Mouse (Mus musculus): ENCODE measurements around the gene Mettl14.

The Mettl14 gene

DNA sequence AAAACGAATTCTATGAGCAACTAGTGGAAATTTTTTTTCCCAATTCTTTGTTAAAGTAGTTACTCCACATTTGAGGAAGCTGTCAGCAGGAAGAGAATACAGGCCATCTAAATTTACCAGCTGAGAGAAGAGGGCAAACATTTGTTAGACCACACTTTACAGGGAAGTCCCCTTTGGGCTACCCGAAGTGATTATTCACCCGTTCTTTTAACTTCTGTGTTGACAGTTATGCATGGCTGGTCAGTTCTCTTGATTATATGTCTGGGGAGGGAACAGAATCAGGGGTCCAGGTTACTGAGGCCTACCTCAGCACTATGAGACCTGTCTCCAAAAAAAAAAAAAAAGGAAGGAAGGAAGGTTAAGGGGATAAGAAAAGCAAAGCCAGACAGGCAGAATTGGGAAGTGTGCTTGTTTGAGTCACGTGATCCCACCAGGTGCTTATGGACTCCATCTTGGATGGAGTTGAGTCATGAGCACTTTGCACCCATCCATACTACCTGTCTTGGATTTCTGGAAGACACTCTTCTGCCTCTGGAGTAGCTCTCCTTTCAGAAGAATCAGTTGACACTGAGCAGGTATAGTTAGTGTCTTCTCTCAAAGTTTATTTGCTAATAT is 29.4 kb downstream of the Mettl14 start:
- no peak for DNase-seq

DNA sequence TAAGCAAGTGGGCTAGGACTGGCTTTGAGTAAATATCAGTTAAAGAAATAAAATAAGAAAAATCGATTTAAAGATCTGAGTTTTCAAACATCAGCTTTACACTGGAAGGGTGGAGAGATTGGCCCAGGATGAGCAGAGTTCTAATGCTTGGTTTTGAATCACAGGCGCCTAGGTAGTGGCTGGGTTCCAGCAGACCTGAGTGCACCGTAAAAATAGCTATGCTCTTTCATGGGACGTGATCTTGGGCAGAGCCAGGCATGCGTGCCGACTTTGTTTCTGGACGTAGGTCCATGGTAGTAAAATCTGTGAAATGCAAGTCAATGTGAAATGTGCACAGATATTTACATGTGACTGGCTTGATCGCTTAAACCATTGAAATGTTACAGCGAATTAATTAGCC is 31.5 kb downstream of the Mettl14 start:
- no peak for DNase-seq

DNA sequence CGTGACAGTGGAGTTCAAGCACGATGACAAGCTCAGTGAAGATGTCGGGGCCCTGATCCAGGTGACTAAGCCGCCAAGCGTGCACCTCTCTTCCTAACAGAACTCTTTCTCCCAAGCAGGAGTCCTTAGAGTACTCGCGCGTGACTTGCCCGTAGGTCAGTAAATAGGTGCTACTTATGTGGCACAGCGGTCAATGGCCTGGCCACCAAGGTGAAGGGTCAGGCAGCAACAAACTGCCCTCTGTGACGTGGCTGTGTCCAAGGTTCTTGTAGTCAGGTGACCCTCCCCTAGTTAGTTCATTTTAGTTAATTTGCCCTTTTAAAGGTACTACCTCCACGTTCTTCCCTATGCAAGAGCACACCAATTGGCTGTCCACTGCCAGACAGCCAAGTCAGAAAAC is 32.2 kb downstream of the Mettl14 start:
- DNase-seq: no peak

DNA sequence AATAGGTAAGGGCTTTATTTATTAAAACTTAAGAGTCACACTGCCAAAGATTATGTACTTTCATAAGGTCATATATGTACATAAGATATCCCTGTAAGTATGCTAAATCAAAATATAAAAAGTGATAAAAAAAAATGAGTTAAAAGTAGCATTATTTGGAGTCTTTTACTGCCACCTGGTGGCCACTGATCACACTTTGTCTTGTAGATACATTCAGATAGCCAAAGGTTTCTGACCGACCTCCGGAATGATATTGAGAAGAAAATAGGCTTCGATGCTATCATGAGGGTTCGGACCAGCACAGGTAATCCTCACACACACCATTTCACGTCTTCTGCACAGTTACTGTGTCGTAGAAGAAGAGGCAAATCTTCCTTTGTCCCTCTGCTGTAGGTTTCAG is 32.7 kb downstream of the Mettl14 start:
- DNase-seq: peak; percentile 38

DNA sequence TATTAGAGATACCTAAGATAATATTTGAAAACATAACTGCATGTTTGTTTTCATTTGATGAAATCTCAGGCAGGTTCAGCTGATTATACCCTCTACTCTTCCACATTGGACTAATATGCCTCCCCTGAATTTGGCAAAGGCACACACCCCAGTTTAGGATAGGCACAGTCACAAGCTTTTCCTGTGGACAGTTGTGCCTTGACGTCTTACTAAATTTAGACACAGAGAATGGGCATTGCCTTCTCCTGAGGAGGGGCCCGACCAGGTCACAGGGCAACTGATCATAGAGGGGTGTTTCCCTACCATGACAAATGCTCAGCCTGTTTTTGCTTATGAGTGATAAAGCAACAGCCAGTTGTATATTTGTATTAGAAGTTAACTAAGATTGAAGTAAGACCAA is 34.4 kb downstream of the Mettl14 start:
- no peak for DNase-seq

DNA sequence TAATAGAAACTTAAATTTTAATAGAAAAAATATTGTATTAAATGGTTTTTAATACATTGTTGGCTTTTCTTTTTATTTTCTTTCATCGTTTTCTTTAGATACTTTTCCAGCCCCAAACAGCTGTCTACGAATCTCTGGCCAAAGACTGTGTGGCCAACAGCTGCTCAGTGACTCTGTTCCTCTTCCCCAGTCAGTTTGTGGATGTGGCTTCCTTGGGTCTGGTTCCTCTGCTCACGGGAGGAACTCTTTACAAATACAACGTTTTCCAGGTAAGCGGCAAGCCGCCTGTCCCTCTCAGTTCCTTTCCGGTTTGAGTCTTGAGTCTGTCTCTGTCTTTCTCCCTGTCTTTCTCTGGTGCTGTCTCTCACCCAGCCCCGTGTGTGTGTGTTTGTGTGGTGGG is 35.3 kb downstream of the Mettl14 start:
- DNase-seq: no peak

DNA sequence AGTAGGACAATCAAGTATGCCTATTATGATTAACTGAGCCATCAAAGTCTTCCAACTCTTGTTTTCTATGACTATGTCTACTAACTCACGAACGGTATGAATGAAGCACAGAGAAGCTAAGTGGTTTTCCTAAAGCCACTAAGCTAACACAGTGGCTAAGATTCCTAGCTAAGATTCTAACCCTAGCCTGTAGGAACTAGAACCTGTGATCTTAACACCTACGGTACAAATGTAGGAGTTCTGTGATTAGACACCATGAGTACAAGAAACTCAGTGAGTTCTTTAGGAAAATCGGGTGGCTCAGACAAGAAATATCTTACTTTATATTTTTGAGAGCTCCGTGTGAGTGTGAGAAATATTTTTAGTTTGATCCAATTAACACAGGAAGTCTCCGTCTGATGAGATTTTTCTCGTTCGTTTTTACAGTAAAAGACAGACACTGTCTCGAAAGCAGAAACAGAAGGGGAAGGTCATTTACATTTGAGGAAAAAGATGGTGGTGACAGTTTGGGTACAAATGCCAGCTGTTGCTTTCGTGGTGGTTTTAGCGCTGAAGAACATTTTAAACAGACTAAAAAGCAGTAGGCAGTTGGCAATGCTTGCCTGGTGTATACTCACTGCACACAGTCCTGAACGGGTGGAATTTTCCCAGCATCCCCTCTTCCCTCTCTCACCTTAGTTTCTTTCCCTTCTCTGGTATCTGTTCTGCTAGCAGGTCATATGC is 37.7 kb downstream of the Mettl14 start:
- peak; percentile 49 for DNase-seq

DNA sequence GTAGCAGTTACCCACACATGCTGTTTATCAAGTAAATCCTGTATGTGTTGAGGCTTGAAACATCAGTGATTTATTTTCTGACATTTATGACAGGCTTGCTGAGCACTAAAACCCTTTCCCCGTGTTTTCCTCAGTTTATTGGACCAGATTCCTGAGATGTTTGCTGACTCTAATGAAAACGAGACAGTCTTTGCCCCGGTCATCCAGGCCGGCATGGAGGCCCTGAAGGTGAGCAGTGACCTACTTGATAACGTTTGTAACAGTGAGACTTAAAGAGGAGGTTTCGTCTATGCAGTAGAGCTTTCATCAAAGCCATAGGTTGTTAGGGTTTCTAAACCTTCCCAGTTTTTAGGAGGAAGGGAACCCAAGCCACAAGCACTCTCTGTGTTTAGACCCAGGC is 42.2 kb downstream of the Mettl14 start:
- no peak for DNase-seq

DNA sequence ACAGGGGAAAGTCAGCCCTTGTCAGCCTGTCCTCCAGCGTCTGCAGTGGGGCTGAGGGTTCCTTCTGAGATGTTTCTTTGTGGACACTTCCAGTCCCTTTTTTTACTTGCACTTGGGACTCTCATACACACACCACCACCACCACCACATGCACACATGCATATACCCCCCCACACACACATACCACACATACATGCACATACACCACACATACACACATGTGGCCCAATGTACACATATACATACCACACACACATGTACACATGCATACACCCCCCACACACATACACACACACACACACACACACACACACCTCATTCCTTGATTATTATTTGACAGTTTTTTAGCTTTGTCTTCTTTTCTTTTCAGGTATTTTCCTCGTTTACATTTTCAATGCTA is 44.9 kb downstream of the Mettl14 start:
- no peak for DNase-seq

DNA sequence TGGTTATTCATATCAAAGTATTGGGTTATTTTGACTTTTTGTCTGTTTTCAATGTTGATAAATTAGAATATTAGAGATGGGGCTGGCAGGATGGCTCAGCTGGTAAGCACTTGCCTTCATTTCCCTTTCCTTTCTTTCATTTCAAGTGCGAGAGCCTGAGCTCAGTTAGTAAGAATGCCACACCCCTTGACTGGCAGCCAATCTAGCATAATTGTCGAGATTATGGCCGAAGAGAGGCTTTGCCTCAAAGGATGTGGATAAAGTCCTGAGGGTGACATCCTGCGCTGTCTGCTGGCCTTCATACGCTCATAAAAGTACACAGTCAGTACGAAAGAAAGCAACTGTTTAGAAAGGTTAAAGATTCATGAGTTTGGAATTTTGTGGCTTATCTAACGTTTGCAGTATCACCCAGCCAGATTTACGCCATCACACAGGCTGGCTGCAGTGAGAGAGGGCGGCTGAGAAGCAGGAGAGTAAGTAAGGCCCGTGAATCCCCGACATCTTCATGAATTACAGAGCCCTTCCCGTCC is 47.2 kb downstream of the Mettl14 start:
- no peak for DNase-seq

DNA sequence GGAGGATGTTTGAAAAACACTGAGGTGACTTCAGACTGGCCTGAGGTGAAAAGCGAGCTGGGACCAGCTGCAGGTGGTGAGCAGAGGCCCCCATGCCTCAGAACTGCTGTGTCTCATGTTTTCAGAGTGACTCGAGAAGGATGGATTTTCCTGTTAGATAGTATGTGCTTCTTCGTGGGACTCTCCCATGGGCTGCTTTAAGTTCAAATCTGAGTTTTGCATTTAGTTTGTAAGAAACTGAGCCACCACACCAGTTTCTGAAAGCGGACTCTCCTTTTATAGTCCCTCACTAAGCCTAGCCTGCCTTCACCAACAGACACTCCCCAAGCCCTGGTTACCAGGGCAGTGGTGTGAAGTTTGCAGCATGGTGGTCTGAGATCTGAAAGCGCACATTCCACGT is 48.1 kb downstream of the Mettl14 start:
- no peak for DNase-seq

DNA sequence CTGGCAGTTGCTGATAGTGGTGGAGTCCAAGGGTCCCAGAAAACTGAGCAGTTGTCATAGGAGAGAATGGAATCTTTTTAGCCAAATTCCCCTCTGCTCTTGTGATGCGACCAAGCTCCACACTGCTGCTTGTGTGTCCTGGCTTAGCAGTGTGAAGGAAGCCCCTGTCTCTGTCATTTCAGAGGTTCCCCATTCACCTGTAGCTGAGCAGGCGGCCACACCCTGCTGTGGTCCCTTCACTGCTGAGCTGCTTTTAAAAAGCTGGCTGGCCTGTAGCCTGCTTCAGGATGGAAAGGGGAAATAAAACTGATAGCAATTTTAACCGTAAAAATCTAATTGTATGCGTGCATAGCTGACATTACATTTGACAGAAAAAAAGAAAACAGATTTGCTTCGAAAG is 49.0 kb downstream of the Mettl14 start:
- no peak for DNase-seq

DNA sequence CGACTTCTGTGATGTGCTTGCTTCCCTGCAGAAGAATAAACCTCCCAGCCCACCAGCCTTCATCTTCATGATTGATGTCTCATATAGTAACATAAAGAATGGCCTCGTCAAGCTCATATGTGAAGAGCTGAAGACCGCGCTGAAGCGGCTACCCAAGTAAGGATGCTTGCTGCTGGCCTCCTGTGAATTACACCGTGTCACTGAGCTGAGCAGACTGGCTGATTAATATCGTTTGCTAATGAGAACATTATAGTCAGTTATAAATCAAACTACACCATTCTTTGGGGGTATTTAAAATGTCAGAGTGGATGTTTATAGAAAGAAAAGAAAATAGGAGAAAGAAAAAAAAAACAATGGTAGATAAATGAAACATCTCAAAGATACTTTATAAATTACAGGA is 49.5 kb downstream of the Mettl14 start:
- DNase-seq: no peak

DNA sequence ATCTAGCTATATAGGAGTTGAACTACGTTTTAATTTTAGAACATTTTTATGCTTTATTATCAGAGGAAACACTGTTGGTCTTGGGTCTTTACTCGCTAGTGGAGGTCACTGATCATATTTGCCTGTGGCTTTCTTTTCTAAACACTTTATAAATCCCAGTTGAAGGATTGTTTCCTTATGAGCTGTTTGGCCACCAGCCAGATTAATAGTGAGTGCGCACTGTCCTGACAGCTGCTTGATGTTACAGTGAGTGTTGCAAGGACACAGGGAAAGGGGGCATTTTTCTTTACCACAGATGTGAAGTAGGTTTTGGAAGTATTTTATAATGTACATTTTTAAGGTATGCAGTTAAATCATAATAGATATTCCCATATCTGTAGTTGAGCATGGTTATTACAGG is 50.4 kb downstream of the Mettl14 start:
- no peak for DNase-seq

DNA sequence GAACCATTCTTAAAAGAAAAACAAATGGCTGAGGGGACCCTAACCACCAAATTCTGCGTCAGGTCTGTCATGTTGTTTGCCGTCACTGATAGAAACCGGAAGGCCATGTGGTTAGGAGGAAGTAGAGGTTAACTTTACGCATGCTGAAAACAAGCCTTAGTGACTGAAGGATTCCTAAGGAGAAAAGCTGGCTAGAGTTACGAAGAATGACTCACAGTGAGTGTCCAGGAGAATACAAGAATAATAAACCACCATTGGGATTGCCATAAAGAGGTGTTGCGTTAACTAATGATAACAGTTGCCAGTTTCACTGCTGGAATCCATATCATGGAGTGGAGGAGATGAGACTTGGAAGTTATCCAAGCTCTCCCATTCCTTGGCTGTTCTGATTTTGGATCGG is 51.0 kb downstream of the Mettl14 start:
- no peak for DNase-seq

DNA sequence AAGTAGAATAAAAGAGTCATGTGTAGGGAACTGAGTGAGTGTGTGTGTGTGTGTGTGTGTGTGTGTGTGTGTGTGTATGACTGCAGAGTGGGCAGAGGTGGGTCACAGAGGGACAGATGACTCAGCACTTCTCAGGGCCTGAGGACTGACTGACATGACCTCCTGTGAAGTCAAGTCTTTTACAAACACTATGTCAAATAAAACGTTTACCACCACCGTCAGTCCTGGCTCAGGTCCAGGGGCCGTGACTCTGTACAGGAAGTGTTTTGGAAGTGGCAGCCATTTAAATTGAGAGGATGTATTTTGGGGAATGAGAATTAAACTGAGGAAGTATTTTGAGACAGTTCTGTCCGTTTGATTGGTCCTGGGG is 52.9 kb downstream of the Mettl14 start:
- DNase-seq: no peak

DNA sequence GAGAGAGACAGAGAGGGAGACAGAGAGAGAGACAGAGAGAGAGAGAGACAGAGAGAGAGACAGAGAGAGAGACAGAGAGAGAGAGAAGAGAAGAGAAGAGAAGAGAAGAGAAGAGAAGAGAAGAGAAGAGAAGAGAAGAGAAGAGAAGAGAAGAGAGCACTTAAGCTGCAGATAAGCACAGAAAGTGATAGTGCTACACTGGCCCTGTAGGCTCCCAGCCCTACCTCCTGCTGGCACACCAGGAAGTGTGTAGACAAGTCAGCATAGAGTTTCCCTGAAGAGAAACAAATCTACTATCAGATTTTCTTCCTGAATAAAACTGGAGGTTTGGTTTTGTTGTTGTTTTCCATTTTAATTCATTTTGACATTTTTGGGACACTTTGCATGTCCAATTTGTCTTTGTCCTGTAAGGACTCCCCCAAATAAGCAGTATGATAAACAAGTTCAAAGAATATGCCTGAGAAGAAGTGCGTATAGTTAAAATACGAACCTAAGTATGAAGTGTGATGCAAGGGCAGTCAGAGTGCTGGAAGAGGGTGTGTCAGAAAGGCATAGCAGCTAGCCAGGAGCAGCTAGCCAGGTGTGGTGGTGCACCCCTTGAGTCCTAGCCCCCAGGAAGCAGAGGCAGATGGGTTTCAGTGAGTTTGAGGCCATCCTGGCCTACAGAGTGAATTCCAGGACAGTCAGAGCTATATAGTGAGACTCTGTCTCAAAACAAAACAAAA is 53.4 kb downstream of the Mettl14 start:
- DNase-seq: no peak

DNA sequence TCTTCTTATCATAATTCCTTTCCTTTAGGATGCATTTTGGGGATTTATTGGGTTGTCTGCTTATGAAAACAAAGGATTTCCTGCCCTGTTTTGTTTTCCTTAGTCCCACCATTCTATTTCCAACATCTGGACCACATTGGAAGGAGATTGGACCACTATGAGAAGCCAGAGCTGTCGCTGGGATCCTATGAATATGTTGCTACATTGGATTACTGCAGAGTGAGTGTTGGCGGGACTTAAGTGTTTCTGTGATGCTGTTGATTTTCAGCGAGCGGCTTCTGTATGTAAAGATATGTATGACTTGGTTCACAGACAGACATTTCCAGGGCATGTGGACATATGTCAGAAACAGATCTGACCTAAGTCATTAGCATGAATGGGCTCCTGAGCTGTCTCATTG is 55.7 kb downstream of the Mettl14 start:
- DNase-seq: no peak

DNA sequence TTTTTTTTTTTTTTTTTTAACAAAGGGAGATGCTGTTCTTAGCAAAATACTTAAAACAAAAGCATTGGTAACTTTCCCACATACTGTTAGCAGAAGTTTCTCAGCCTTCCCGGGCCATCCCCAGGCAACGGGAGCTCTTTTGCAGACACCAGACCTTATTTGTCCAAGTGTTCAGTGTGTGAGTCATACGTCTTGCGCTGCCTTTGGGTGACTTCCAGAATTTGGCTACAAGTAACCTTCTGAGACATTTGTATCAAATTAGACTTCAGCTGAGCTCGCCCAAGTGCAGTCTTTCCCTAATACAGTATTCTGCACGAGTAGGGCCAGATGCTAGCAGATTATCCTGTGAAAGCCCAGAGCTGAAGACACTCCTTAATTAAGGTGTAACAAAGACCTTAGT is 56.7 kb downstream of the Mettl14 start:
- peak; percentile 10 for DNase-seq

DNA sequence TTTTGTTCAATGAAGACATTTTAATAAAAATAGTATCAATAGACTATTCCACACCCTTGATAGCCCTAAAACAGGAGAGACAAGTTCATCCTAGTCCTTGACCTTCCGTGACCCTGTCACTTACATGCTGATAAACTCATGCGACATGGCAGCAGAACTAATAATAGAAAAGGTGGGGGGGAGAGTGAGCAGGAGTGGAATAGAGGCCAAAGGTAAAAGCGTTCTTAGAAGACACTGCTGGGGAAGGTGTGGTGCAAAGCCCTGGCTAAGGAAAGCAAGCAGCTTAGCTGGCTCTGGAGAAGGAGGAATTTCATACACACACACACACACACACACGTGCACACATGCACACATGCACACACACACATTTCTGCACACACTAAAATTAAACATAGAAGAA is 61.6 kb downstream of the Mettl14 start:
- DNase-seq: no peak

DNA sequence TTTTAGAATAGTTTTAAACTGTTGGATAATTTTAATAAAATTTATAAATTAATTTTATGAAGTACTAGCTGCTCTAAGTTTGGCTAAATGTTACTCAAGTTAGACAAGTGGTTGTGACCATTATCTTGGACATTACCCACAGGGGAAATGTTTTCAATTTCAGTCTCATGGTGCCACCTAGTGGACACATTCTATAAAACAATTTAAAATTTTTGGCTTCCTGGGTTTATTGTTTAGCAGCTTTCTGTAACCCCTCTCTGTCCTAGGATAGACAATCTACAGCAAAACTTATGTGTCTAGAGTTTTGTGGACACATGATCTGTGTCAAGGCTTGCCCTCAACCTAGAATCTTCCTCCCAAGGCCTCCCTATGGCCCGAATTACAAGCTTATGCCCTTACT is 63.8 kb downstream of the Mettl14 start:
- DNase-seq: no peak

DNA sequence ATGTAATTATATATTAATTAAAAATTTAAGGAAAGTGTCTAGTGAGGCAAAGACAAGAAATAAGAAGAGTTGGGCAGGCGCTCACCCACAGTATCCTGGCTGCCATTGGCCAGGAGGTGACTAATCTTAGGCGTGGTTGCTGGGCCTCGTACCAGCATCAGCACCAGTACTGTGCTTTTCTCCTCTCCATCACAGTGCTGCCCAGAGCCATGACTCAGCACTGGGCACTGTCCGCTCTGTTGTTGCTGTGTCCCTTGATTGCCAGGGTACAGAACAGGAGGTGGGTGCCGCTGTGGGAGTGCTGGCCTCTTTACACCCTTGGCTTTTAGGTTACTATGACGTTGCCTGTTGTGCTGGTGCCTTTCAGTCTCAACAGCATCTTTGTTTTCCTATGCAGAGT is 64.3 kb downstream of the Mettl14 start:
- peak; percentile 32 for DNase-seq

DNA sequence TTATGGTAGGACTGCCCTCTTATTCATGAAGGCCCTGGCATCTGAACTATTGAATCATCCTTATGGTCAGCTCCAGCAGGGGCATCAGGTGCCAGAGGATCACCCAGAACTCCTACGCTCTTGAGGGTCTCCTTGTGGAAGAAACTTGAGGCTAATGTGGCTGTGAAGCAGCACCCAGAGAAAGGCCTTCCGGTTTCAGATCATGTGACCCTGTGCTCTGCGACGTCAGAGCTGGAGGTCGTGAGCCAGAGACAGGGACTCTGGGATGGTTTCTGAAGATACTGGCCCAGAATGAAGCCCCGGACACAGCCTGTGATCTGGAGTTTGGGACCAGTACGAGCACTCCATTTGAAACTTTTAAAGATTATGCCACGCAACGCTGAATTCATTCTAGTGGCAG is 65.6 kb downstream of the Mettl14 start:
- no peak for DNase-seq

Data from layer of hippocampus, adult 9-11 months (tissue).